Mouse (Mus musculus) CD4-positive, CD25-positive, alpha-beta regulatory T cell (primary cell): ENCODE results near the gene Dpp3. TPM values are rescaled to one million over a fixed set of nuclear protein-coding genes. Genes with fewer than 3 reads are reported as not detected.

Source experiments
- polyA plus RNA-seq: library from polyadenylated mRNA; unstranded; fragments of 100-300 nt; shearing (Covaris generic); gene quantifications from one replicate; pipeline ENCODE4 v1.2.1, GENCODE M21; 2017

Dpp3 gene
- 108 TPM for polyA plus RNA-seq

DNA sequence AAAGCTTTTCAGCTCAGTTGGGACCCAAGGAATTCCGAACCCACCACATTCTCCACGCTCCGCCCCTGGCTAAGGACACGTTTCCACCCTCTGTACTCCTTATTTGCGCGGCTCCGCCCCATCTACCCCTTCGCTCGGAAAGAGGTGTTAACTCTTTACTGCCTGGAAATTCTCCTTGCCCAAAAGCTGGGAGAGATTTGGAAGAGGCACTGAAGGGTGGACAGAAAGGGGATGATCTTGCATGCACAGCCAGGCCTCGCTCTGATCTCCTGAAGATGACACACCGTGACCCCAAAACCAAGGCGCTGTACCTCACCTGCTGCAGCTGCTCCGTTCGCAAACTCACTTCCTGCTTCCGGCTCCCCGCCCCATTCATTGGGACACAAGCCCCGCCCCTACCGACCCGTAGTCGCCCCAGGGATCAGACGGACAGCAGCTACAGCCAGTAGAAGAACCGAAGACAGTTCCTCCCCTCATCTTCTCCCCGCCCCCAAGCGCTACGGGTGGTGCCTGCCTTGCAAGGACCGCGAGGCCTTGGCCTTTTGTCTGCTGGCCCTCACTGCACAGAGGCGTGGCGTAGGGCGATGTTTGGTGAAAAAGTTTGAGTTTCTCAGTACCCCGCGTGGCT lies at the start of gene Dpp3:
Dpp3 (minus strand) TSS at position 384 of the 628 bp plus-strand sequence.

DNA sequence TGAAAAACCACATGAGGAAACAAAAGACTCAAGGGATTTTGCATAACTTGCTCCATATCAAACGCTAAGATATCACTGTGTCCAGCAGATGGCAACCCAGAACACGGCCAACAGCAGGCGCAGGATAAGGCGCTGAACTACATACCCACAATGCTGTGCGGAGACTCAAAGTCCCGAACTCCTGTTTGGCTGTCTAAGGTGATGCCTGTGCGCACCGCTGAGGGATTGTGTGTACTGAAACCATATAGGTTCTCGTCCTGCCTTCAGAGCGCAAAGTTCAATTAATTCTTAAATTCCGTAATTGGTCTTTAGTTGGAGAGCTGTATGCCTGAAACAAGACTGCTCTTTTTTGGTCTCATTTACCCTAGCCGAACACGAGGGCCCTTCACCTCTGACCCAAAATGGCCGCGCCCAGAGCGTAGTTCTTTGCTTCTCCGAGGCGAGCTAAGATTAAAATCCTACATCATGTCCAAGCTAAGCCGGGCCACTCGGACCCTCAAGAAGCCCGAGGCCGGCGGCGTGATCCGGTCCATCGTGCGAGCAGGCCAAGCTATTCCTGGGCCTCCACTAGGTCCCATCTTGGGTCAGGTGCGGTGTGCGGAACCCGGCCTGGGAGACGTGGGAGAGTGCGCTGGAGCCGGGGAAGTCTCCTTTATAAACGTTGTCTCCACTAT lies 34.0 kb upstream of the Dpp3 start, which contains the start of gene Mrpl11:
Mrpl11 (plus strand) TSS at position 220 of the 674 bp plus-strand sequence.

DNA sequence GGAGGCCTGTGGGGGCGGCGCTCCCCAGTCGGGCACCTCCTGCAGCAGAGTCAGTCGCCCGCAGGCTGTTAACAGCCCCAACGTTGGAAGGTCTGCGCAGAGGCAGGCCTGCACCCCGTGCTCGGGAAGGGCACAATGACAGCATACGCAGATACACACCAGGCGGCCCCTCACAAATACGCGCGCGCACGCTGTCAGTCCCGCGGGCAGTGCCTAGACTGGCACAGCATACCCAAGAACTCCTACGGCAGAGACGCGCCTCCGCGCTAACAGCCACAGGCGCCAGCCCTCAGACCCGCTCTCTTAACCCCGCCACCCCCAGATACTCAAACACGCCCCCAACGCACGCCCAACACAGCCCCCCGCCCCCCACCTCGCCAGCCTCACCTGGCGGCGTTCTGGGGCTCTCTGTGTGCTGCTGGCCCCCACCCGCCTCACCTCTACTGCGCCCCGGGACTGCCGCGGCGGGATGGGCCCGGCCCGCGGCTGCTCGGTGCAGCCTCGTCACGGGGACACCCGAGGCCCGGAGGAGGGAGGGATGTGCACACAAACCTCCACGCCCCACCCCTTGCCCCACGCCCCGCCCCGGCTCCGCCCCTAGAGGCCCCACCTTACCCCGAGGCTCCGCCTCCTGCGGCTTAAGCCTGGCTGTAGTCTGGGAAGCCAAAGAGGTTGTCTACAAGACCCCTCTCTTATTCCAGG lies 14.6 kb upstream of the Dpp3 start, which contains the start of gene Peli3:
Peli3 (minus strand) TSS at position 577 of the 702 bp plus-strand sequence.

DNA sequence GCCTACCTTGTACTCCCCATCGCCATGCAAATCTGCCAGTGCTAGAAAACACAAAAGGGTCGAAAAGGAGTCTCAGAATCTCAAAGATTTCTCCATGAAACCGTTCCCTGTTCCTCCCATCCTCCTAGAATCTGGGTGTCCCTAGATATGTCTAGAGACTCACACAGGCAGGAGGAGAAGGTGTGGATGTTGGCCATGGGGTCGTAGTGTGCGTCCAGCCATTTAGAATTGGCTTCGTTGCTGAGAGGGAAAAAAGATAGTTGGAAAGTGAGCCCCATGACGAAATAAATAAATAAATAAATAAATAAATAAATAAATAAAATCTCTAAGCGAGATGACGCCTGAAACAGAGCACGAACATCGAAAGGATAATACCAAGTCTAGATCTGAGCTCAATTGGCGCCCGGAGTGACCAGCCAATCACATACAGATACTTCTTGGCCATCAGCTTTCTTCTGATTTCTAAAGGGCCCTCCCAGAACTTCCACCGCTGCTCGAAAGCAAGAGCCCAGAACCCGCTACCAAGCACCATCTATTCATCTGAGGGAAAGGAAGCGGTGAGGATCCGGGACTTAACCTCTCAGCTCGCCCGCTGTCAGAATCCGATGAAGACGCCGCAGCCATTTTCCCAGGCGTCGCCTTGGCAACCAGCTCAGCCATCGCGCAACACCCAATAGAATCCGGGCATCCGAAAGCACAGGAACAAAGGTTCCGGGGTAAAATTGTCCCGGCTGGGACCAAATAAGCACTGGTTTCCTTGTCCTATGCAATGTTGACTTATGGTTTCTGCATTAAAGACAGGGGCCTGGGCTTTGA lies 21.9 kb downstream of the Dpp3 start, which contains the start of gene Bbs1:
Bbs1 (minus strand) TSS at position 650 of the 816 bp plus-strand sequence.

DNA sequence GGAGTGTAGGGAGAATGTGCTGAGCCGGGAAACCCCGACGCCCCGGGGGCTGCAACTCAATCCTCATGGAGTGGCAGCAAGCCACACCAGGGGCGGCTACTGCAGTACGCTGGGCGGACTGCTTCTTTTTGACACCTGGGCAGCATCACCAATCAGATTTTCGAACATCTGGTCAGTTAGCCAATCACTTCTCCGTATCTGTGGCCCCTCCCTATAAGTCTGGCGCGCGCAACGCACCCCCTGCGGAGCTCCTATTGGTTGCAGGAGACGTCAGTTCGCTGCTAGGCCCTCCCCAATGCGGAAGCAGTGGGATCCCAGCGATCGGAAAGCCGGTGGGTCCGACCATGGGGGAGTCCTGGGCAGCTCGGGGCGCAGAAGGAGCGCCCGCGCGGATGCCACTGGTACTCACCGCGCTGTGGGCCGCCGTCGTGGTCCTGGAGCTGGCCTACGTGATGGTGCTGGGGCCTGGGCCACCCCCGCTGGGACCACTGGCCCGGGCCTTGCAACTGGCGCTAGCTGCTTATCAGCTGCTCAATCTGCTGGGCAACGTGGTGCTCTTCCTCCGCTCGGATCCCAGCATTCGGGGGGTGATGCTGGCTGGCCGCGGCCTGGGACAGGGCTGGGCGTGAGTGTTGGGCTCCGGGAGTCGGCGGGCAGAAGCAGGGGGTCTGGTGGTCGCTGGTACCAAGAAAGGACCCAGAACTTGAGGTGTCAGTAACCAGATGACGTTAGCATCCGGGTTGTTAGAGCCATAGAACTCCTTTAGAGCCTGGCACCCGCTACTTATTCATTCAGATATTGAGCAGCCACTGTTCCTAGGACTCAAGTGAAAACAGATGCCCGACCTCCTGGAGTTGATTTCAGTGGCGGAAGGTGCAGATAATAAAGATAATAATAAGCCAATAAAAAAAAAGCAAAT lies 49.4 kb downstream of the Dpp3 start, which contains the start of gene Zdhhc24:
Zdhhc24 (plus strand) TSS at position 264 of the 919 bp plus-strand sequence.

DNA sequence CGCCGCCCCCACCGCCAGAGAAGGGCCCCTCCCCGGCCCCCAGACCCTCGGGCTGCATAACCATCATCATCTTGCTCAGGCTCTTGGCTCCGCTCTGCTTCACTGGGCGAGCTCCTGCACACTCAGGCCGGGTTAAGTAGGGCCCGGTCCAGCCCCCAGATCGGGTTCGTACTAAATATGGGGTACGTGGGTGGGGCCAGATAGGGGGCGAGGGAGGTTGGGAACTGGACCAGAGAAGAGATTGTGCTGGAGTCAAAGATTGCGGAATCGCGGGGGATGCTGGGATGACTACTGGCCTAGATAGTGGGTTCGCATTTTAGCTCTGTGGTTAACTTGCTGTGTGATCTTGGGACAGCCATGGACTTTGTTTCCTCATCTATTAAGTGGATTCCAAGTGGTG lies 50.3 kb downstream of the Dpp3 start, which contains the start of gene Actn3:
Actn3 (minus strand) TSS at position 125 of the 400 bp plus-strand sequence.

Other genes starting within 250 kb of the Dpp3 start
- 0.34 TPM for gene Gm960, start 229.6 kb downstream of the Dpp3 start, polyA plus RNA-seq
- gene Sptbn2, start 217.1 kb downstream of the Dpp3 start, polyA plus RNA-seq = 0.36 TPM
- gene Rbm4b, start 171.8 kb downstream of the Dpp3 start, polyA plus RNA-seq = 41.6 TPM
- gene Rbm4, start 134.4 kb downstream of the Dpp3 start, polyA plus RNA-seq = 47.6 TPM
- gene Gm21992, start 116.7 kb downstream of the Dpp3 start, polyA plus RNA-seq = 28.3 TPM
- 62.4 TPM for gene Rbm14, start 116.7 kb downstream of the Dpp3 start, polyA plus RNA-seq
- 128 TPM for gene Ccs, start 89.0 kb downstream of the Dpp3 start, polyA plus RNA-seq
- gene Ccdc87, start 88.9 kb downstream of the Dpp3 start, polyA plus RNA-seq = 0.14 TPM
- gene Ctsf, start 73.2 kb downstream of the Dpp3 start, polyA plus RNA-seq = 2.9 TPM
- 0.18 TPM for gene Actn3, start 50.4 kb downstream of the Dpp3 start, polyA plus RNA-seq
- gene Zdhhc24, start 49.6 kb downstream of the Dpp3 start, polyA plus RNA-seq = 7.5 TPM
- gene Bbs1, start 21.7 kb downstream of the Dpp3 start, polyA plus RNA-seq = 0.79 TPM
- gene Peli3, start 14.8 kb upstream of the Dpp3 start, polyA plus RNA-seq = 0.56 TPM
- 74.6 TPM for gene Mrpl11, start 33.9 kb upstream of the Dpp3 start, polyA plus RNA-seq
- 0.71 TPM for gene Npas4, start 62.0 kb upstream of the Dpp3 start, polyA plus RNA-seq
- 2.2 TPM for gene Slc29a2, start 95.6 kb upstream of the Dpp3 start, polyA plus RNA-seq
- 16.9 TPM for gene B4gat1, start 110.5 kb upstream of the Dpp3 start, polyA plus RNA-seq
- 1.6 TPM for gene AC124502.3, start 110.6 kb upstream of the Dpp3 start, polyA plus RNA-seq
- gene Brms1, start 113.1 kb upstream of the Dpp3 start, polyA plus RNA-seq = 85.3 TPM
- 0.51 TPM for gene Rin1, start 122.2 kb upstream of the Dpp3 start, polyA plus RNA-seq
- not detected for gene Cd248, start 139.8 kb upstream of the Dpp3 start, polyA plus RNA-seq
- gene Tmem151a, start 157.2 kb upstream of the Dpp3 start, polyA plus RNA-seq = not detected
- gene Yif1a, start 160.3 kb upstream of the Dpp3 start, polyA plus RNA-seq = 67.0 TPM
- 2.6 TPM for gene Cnih2, start 170.2 kb upstream of the Dpp3 start, polyA plus RNA-seq
- gene Rab1b, start 178.8 kb upstream of the Dpp3 start, polyA plus RNA-seq = 221 TPM
- gene Klc2, start 190.3 kb upstream of the Dpp3 start, polyA plus RNA-seq = 5.5 TPM